Mouse (Mus musculus): ENCODE results near the gene Ptprn. TPM values are rescaled to one million over a fixed set of nuclear protein-coding genes. Genes with fewer than 3 reads are reported as not detected.

Gene Ptprn
- polyA plus RNA-seq, 1 experiment: 10.1 TPM

GRCm38 (mm10) chr1:75219078-75219477, 45.2 kb downstream of the Ptprn start:
- peak overlapping the region; percentile 70 for H3K9ac ChIP-seq (ENCODE audit: low read depth, poor library complexity, severe bottlenecking)
- H3K9me3 ChIP-seq (replicated peaks; ENCODE audit: control insufficient read depth, insufficient read depth, low read length, poor library complexity, severe bottlenecking): no peaks in the 10 kb centered on the region
- no peak overlapping the region for H3K27ac ChIP-seq (ENCODE audit: insufficient read depth, low read length)
- H3K4me3 ChIP-seq (ENCODE audit: low read depth, low read length): peak overlapping the region; percentile 90
- H3K4me1 ChIP-seq (ENCODE audit: control insufficient read depth, insufficient read depth, low read length): peaks cover 8% of the 10 kb centered on the region
- 0 out of 2 replicates have a peak, but pooled peaks have one; percentile 27 for TF ChIP-seq EP300 (IDR thresholded peaks at IDR 0.05; ENCODE audit: insufficient read depth, low read depth, low read length)
- no peak for TF ChIP-seq CTCF (IDR thresholded peaks at IDR 0.05; ENCODE audit: low read depth, low read length)
- TF ChIP-seq POLR2A (IDR thresholded peaks at IDR 0.05; ENCODE audit: insufficient read depth, low read length): peak; percentile 97
- H3K27me3 ChIP-seq (ENCODE audit: control insufficient read depth, insufficient read depth, low read length, poor library complexity, severe bottlenecking): no peaks in the 10 kb centered on the region
- peaks cover 30% of the 10 kb centered on the region for H3K36me3 ChIP-seq (ENCODE audit: control insufficient read depth, insufficient read depth, low read length, poor library complexity, severe bottlenecking)

- TF ChIP-seq CTCF (IDR thresholded peaks at IDR 0.05; ENCODE audit: low read depth, low read length) (no peak), EP300 (IDR thresholded peaks at IDR 0.05; ENCODE audit: insufficient read depth, low read depth, low read length) (0 out of 2 replicates have a peak, but pooled peaks have one; percentile 4)
- Histone ChIP-seq H3K36me3 (ENCODE audit: control insufficient read depth, insufficient read depth, low read length, poor library complexity, severe bottlenecking) (peaks cover 35% of the 10 kb centered on the region), H3K4me3 (ENCODE audit: low read depth, low read length) (peak overlapping the region; percentile 90), H3K4me1 (ENCODE audit: control insufficient read depth, insufficient read depth, low read length) (peaks cover 5% of the 10 kb centered on the region), H3K27me3 (ENCODE audit: control insufficient read depth, insufficient read depth, low read length, poor library complexity, severe bottlenecking) (no peaks in the 10 kb centered on the region), H3K9me3 (replicated peaks; ENCODE audit: control insufficient read depth, insufficient read depth, low read length, poor library complexity, severe bottlenecking) (no peaks in the 10 kb centered on the region), H3K9ac (ENCODE audit: low read depth, poor library complexity, severe bottlenecking) (peak overlapping the region; percentile 70), H3K27ac (ENCODE audit: insufficient read depth, low read length) (no peak overlapping the region)
Observed at GRCm38 (mm10) chr1:75218227-75219001, 45.9 kb downstream of the Ptprn start.

GRCm38 (mm10) chr1:75217893-75218226, 46.4 kb downstream of the Ptprn start:
- Histone ChIP-seq H3K27me3 (ENCODE audit: control insufficient read depth, insufficient read depth, low read length, poor library complexity, severe bottlenecking) (no peaks in the 10 kb centered on the region), H3K4me1 (ENCODE audit: control insufficient read depth, insufficient read depth, low read length) (peaks cover 7% of the 10 kb centered on the region), H3K36me3 (ENCODE audit: control insufficient read depth, insufficient read depth, low read length, poor library complexity, severe bottlenecking) (peaks cover 41% of the 10 kb centered on the region), H3K27ac (ENCODE audit: insufficient read depth, low read length) (no peak overlapping the region), H3K4me3 (ENCODE audit: low read depth, low read length) (peak overlapping the region; percentile 90), H3K9me3 (replicated peaks; ENCODE audit: control insufficient read depth, insufficient read depth, low read length, poor library complexity, severe bottlenecking) (no peaks in the 10 kb centered on the region), H3K9ac (ENCODE audit: low read depth, poor library complexity, severe bottlenecking) (peak overlapping the region; percentile 70)
- no peak for TF ChIP-seq POLR2A (IDR thresholded peaks at IDR 0.05; ENCODE audit: insufficient read depth, low read length)
- TF ChIP-seq CTCF (IDR thresholded peaks at IDR 0.05; ENCODE audit: low read depth, low read length): no peak
- no peak for TF ChIP-seq EP300 (IDR thresholded peaks at IDR 0.05; ENCODE audit: insufficient read depth, low read depth, low read length)

GRCm38 (mm10) chr1:75216797-75217585, 47.3 kb downstream of the Ptprn start:
- Histone ChIP-seq H3K9ac (ENCODE audit: low read depth, poor library complexity, severe bottlenecking) (no peak overlapping the region; the same call in 1 of the 2 replicates), H3K4me1 (ENCODE audit: control insufficient read depth, insufficient read depth, low read length) (peaks cover 8% of the 10 kb centered on the region), H3K27me3 (ENCODE audit: control insufficient read depth, insufficient read depth, low read length, poor library complexity, severe bottlenecking) (no peaks in the 10 kb centered on the region), H3K9me3 (replicated peaks; ENCODE audit: control insufficient read depth, insufficient read depth, low read length, poor library complexity, severe bottlenecking) (no peaks in the 10 kb centered on the region), H3K36me3 (ENCODE audit: control insufficient read depth, insufficient read depth, low read length, poor library complexity, severe bottlenecking) (peaks cover 42% of the 10 kb centered on the region), H3K27ac (ENCODE audit: insufficient read depth, low read length) (no peak overlapping the region), H3K4me3 (ENCODE audit: low read depth, low read length) (no peak overlapping the region)
- TF ChIP-seq POLR2A (IDR thresholded peaks at IDR 0.05; ENCODE audit: insufficient read depth, low read length) (no peak), EP300 (IDR thresholded peaks at IDR 0.05; ENCODE audit: insufficient read depth, low read depth, low read length) (no peak), CTCF (IDR thresholded peaks at IDR 0.05; ENCODE audit: low read depth, low read length) (no peak)

- no peaks in the 10 kb centered on the region for H3K9me3 ChIP-seq (replicated peaks; ENCODE audit: control insufficient read depth, insufficient read depth, low read length, poor library complexity, severe bottlenecking)
- no peak overlapping the region for H3K27ac ChIP-seq (ENCODE audit: insufficient read depth, low read length)
- H3K9ac ChIP-seq (ENCODE audit: low read depth, poor library complexity, severe bottlenecking): no peak overlapping the region
- no peak for TF ChIP-seq POLR2A (IDR thresholded peaks at IDR 0.05; ENCODE audit: insufficient read depth, low read length)
- no peak for TF ChIP-seq CTCF (IDR thresholded peaks at IDR 0.05; ENCODE audit: low read depth, low read length)
- TF ChIP-seq EP300 (IDR thresholded peaks at IDR 0.05; ENCODE audit: insufficient read depth, low read depth, low read length): no peak
- H3K36me3 ChIP-seq (ENCODE audit: control insufficient read depth, insufficient read depth, low read length, poor library complexity, severe bottlenecking): peaks cover 42% of the 10 kb centered on the region
- no peaks in the 10 kb centered on the region for H3K27me3 ChIP-seq (ENCODE audit: control insufficient read depth, insufficient read depth, low read length, poor library complexity, severe bottlenecking)
- peaks cover 4% of the 10 kb centered on the region for H3K4me1 ChIP-seq (ENCODE audit: control insufficient read depth, insufficient read depth, low read length)
- no peak overlapping the region for H3K4me3 ChIP-seq (ENCODE audit: low read depth, low read length)
Observed at GRCm38 (mm10) chr1:75215785-75216184, 48.5 kb downstream of the Ptprn start.

GRCm38 (mm10) chr1:75214886-75215285, 49.4 kb downstream of the Ptprn start:
- Histone ChIP-seq H3K4me1 (ENCODE audit: control insufficient read depth, insufficient read depth, low read length) (peaks cover 4% of the 10 kb centered on the region), H3K27ac (ENCODE audit: insufficient read depth, low read length) (no peak overlapping the region), H3K9ac (ENCODE audit: low read depth, poor library complexity, severe bottlenecking) (no peak overlapping the region), H3K9me3 (replicated peaks; ENCODE audit: control insufficient read depth, insufficient read depth, low read length, poor library complexity, severe bottlenecking) (no peaks in the 10 kb centered on the region), H3K4me3 (ENCODE audit: low read depth, low read length) (no peak overlapping the region), H3K27me3 (ENCODE audit: control insufficient read depth, insufficient read depth, low read length, poor library complexity, severe bottlenecking) (no peaks in the 10 kb centered on the region), H3K36me3 (ENCODE audit: control insufficient read depth, insufficient read depth, low read length, poor library complexity, severe bottlenecking) (peaks cover 42% of the 10 kb centered on the region)
- TF ChIP-seq POLR2A (IDR thresholded peaks at IDR 0.05; ENCODE audit: insufficient read depth, low read length) (no peak), CTCF (IDR thresholded peaks at IDR 0.05; ENCODE audit: low read depth, low read length) (no peak), EP300 (IDR thresholded peaks at IDR 0.05; ENCODE audit: insufficient read depth, low read depth, low read length) (no peak)

Data from ES-Bruce4 (cell line).